Mouse (Mus musculus): ENCODE results near the gene C1qtnf9. TPM values are rescaled to one million over a fixed set of nuclear protein-coding genes. Genes with fewer than 3 reads are reported as not detected.

C1qtnf9 gene
- total RNA-seq, 2 experiments from 2014 or later, result not detected

DNA sequence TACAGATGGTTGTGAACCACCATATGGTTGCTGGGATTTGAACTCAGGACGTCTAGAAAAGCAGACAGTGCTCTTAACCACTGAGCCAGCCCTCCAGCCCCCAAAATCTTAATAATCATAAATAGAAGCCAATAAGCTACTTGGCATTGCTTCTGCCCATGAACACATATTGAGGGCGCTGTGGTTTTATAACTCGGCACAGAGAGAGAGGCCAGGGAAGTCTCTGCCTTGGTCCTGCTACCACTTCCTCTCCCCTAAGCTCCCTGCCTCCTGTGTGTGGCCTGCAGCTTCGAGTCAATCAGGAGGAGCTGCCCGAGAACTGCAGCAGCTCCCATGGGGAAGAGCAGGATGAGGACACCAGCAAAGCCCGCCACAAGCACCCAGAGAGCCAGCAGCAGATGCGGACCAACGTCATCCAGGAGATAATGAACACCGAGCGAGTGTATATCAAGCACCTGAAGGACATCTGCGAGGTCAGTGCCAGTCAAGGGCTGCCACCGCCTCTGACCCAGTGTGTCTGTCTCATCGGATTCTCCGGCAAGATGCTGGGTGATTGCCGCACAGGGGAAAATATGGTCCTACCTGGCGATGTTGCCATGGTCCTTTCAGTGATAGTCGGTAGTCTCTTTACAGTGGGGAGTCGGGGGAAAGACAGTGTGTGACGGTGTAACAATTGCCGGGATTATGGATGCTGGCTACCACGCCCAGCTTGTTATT, 20.6 kb upstream of the C1qtnf9 start:
- ATAC-seq (replicated peaks; ENCODE audit: low FRiP score, poor library complexity, severe bottlenecking), result no peak

DNA sequence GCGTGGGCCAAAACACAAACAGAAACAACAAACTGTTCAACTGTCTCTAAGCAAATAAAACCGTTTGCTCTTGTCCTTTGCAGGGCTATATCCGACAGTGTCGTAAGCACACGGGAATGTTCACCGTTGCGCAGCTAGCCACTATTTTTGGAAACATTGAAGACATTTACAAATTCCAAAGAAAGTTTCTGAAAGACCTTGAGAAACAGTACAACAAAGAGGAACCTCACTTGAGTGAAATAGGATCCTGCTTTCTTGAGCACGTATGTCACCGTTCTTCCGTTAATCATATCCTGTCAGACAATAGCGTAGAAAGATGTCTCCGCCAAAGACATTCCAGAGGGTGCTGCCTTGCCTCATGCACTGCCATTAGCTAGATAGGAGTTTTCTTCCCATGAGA, 18.1 kb upstream of the C1qtnf9 start:
- no peak for ATAC-seq (replicated peaks; ENCODE audit: low FRiP score, poor library complexity, severe bottlenecking)

DNA sequence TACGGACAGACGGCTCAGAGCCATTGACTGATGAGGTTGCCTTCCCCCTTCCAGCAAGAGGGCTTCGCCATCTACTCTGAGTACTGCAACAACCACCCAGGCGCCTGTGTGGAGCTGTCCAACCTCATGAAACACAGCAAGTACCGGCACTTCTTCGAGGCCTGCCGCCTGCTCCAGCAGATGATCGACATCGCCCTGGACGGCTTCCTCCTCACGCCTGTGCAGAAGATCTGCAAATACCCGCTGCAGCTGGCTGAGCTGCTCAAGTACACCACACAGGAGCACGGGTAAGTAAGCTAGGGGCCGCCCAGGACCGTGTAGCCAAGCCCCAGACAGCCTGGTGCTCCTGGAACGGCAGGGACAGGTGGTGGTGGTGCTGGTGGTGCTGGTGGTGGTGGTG, 16.4 kb upstream of the C1qtnf9 start:
- ATAC-seq (replicated peaks; ENCODE audit: low FRiP score, poor library complexity, severe bottlenecking), result no peak

DNA sequence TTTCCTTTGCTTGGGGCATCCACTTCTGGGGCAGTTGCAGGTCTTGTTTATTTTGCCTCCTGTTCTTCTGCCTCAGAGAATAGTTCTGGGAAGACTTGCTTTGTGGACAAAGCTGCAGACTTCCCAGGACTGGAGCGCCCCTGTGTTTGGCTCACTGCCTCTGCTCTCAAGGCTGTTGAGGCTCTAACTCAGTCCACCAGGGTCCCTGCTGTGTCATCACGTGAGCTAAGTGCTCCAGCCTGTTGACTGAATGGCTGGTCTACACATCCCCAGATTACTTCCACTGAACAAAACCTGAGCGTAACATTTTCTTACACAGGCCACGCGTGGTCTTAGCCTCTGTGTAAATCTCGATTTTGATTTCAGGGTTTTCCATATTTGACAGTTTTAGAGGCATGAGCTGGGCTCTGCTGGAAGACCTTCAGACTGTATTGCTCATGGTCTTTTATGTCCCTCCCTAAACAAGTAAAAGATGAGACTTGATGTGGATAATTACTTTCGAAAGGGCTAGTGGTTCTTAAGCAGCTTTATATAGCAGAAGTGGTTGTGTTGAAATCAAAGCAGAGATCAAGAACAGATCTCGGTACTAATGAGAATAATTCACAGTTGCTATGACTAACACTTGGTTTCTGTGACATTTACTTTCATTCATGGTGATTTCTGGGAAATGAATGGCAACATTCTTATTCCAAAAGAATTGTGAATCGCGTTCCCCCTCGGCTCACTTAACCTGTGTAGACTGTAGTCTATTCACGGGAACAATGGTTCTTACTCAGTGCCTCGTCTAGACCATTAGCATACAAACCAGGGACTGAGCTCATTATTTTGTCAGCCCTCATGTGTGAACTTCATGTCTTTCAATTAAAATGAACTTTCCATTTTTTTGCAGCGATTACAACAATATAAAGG, 14.8 kb upstream of the C1qtnf9 start:
- no peak for ATAC-seq (replicated peaks; ENCODE audit: low FRiP score, poor library complexity, severe bottlenecking)

DNA sequence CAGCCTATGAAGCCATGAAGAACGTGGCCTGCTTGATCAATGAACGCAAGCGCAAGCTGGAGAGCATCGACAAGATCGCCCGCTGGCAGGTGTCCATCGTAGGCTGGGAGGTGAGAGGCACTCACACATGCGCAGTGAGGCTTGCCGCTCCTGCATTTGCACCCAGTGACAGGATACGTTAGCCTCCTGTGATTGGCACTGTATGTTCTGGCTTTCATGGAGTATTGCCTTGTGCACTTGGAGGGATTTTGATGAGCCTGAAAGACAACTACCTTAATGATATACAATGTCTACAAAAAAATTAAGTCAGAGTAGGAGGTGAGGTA, 14.2 kb upstream of the C1qtnf9 start:
- no peak for ATAC-seq (replicated peaks; ENCODE audit: low FRiP score, poor library complexity, severe bottlenecking)

DNA sequence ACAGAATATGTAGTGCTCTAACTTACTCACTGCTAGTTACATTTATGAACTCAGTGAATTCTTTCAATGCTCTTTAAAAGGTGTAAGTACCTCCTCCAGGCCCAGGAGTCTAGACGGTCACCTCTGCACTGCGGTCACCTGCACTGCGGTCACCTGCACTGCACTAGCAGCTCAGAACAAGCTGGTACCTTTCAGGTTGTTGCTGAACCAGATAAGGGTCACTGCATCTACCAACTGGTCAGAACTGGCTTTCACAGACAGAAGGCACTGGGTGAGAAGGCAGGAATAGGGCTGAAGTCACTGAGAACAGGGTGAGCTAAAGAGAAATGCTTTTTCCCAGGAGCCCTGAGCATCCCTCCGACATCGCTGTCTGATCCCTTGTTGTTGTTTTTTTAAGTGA, 13.3 kb upstream of the C1qtnf9 start:
- no peak for ATAC-seq (replicated peaks; ENCODE audit: low FRiP score, poor library complexity, severe bottlenecking)

DNA sequence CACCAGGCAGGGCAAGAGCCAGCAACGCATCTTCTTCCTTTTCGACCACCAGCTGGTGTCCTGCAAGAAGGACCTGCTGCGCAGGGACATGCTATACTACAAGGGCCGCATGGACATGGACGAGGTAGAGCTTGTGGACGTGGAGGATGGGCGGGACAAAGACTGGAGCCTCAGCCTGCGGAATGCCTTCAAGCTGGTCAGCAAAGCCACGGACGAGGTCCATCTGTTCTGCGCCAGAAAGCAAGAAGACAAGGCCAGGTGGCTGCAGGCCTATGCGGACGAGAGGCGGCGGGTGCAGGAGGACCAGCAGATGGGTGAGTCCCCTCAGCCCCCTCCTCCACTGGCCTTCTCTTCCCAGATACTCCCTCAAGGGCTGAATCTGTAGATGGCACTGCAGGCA, 11.7 kb upstream of the C1qtnf9 start:
- no peak for ATAC-seq (replicated peaks; ENCODE audit: low FRiP score, poor library complexity, severe bottlenecking)

DNA sequence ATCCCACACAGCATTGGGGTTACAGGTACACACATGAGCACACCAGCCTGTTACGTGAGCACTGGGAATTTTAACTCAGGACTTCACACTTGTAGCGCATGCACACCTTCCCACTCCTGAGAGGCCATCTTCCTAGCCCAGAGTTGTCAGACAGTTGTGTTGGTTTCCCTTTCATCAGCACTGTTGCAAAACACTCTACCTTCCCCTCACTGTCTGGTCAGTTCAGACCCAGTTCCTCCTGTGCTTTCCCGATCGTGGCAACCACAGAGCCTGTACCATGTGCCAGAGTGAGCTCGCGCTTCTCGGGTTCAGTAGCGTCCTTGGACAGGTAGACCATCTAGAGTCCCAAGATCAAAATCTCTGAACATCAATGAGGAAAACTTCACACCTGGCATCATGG, 10.7 kb upstream of the C1qtnf9 start:
- ATAC-seq (replicated peaks; ENCODE audit: low FRiP score, poor library complexity, severe bottlenecking), result no peak

DNA sequence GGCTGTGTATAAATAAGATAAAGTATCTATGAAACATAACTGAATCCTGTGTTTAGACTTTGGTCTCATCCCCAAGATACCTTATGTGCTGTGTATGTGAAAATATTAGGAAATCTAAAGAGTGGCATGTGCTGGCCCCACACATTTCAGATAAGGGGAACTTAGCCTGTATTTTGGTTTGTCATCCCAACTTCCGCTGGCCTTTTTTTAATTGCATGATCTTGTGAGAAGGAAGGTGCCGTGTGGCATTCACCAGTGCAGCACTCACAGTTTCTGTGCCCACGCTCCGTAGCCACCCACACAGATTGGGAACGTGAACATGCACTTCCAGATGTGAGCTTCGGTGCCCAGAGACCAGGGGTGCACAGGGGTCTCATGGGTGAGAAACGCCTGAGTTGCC, 10.2 kb upstream of the C1qtnf9 start:
- no peak for ATAC-seq (replicated peaks; ENCODE audit: low FRiP score, poor library complexity, severe bottlenecking)

DNA sequence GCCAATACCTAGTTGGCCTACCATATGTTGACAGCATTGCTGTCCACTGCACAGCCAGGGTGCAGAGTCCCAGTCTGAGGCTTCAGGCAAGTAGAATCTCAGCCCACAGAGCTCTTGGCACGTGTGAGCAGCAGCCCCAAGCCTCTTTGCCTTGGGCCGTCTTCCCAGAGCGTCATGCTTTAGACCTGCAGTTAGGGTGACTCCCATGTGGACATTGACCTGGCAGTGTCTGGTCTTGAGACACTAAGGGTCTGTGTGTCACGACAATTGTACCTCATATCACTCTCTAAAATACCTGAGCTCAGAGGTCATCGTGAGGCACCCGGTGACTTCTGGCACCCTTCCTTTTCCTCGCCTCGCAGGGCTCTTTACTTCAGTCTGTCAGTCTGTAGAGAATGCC, 8.8 kb upstream of the C1qtnf9 start:
- no peak for ATAC-seq (replicated peaks; ENCODE audit: low FRiP score, poor library complexity, severe bottlenecking)

DNA sequence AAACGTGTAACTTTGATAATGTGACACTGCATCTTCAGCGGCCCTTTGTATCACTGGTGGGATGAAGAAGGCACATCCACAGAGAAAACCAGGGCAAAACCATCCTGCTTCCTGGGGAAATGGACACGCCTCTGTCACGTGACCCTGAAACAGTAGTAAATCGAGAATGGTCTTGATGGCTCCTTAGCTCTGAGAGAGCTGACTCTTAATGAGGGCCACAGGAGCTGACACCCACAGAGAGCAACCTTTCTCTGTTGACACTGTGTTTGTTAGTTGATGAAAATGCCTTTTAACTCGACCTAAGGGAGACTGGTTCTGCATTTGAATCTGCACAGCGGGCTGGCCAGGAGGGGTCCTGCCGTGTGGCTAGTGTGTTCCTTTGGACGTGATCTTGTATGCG, 6.1 kb upstream of the C1qtnf9 start:
- ATAC-seq (replicated peaks; ENCODE audit: low FRiP score, poor library complexity, severe bottlenecking), result no peak

DNA sequence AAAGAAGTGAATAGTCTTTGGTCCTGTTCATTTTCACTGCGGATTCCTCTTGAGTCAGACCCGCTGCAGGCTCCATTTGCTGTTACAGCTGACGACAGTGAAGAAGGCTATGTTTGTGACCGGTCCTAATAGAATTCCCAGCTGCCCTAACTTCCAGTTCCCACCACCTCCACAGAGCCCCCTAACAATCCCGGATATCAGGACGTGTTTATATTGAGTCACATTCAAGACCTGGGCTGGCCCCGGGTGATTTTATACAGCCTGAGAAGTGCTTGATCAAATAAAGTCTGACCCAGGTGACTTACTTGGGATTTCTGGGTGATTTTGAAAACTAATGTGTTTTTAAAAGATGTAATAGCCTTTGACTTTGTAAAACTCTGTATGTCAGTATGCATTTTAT, 5.2 kb upstream of the C1qtnf9 start:
- ATAC-seq (replicated peaks; ENCODE audit: low FRiP score, poor library complexity, severe bottlenecking), result no peak

DNA sequence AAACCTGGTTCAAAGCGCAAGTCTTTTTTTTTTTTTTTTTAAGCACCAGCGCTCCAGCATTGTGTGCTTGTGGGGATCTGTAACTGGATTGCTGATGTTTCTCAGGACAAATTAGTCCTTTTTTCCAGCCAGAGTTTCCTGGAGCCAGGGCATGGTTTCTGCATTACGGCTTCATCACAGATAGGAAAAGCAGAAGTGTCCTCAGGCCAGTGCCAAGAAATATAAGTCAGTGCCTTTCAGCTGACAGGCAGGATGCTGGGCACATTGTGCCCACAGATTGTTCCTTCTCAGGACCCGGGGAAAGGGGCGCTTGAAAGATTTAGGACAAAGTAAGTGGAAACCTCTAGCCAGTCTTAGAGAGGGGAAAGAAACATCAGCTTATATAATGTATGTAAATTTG, 4.2 kb upstream of the C1qtnf9 start:
- no peak for ATAC-seq (replicated peaks; ENCODE audit: low FRiP score, poor library complexity, severe bottlenecking)

DNA sequence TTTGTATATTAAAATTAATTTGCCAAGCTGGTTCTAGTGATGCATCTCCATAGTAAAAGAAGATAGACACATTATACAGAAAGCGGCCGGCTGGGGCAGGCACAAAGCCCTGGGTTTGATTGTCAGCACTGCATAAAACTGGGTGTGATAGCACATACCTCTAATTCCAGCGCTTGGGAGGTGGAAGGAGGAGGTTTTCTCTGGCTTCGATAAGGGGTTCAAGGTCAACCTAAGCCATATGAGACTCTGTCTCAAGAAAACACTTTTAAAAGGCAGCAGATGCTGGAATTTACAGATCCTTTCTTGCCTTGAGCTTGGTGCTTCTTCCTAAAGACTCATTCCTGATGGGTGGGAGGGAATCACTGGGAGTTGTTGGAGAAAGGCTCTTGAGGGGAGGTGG, 3.4 kb upstream of the C1qtnf9 start:
- no peak for ATAC-seq (replicated peaks; ENCODE audit: low FRiP score, poor library complexity, severe bottlenecking)

DNA sequence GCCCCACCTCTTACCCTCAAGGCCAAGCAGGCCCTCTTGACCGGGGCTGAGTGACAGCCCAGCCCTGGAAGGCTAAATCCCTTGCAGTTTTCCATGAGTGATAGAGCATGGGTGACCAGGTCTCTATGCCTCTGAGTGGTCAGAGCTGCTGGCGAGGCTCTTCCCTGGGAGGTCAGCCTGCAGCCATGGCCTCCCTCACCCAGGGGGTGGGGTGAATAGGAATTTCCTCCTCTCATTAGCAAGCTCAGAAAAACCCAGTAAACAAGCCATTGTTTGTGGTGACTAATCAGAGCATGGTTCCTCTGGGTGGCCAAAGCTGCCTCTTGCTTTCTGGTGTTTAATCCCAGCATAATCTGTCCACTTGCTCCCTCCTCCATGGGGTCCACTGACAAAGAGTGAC, 2.9 kb upstream of the C1qtnf9 start:
- no peak for ATAC-seq (replicated peaks; ENCODE audit: low FRiP score, poor library complexity, severe bottlenecking)

DNA sequence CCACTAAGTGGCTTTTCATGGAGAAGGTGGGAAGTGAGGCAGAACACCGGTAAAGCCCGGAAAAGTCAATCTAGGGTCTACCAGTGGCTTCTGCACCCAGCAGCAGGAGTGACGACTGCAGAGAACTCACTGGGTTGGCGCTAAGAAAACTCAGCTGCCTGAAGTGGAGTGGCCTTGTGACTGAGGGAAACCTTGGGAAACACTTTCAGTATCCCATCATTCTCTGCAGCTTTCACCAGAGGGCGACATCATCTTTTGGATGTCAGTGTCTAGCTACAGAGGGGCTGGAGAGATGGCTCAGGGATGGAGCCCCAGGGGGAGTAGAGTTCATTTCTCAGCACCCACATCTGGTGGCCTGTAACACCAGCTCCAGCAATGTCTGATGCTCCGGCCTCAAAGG, 1.4 kb downstream of the C1qtnf9 start:
- no peak for ATAC-seq (replicated peaks; ENCODE audit: low FRiP score, poor library complexity, severe bottlenecking)

DNA sequence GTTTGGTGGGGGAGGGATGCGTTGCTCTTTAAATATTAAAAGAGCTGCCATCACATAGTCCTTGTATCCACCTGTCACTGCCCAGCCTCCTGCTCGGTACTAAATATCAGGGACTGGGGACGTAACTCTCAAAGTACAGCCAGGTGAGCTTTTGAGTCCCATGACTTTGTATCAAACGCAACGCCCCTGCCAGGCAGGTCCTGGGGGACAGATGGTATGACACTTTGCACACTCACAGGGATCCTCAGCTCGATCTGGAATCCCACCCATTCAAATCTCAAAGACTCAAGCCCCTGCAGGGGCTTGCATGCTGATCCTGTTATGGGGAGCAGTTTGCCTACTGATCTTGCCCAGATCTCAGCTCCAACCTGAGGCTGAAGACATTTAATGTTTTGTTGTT, 2.7 kb downstream of the C1qtnf9 start:
- no peak for ATAC-seq (replicated peaks; ENCODE audit: low FRiP score, poor library complexity, severe bottlenecking)

DNA sequence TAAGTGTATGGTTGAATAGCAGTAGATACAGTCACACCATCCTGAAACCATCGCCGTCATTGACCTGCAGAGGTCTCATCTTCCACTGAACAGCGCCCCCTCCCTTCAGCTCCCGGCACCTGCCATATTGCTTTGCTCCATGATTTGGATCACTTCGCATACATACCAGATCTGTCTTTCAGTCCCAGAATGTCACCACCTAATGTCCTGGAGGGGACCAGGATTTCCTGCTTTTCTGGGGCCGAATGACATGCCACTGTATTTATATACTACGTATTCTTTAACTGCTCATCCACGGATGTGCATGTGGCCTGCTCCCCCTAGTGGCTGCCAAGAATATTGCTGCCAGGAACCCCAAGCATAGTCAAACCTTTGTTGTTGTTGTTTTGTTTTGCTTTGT, 3.1 kb downstream of the C1qtnf9 start:
- ATAC-seq (replicated peaks; ENCODE audit: low FRiP score, poor library complexity, severe bottlenecking), result peak; percentile 73; the same call in 1 of the 2 replicates

DNA sequence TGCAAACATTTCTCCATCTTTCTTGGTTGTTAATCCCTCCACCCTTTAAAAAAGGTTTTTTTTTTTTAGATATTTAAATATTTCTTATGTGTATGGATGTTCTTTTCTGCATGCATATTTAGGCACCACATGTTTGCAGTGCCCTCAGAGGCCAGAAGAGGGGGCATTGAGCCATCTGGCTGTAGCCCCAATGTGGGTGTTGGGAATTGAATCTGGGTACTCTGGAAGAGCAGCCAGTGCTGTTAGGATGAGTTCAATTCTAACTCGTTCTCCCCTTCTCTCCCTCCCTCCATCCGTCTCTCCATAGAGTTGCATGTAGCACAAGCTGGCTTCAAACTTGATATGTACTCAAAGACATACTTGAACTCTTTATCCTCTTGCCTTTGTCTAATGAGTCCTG, 5.5 kb downstream of the C1qtnf9 start:
- ATAC-seq (replicated peaks; ENCODE audit: low FRiP score, poor library complexity, severe bottlenecking), result no peak

DNA sequence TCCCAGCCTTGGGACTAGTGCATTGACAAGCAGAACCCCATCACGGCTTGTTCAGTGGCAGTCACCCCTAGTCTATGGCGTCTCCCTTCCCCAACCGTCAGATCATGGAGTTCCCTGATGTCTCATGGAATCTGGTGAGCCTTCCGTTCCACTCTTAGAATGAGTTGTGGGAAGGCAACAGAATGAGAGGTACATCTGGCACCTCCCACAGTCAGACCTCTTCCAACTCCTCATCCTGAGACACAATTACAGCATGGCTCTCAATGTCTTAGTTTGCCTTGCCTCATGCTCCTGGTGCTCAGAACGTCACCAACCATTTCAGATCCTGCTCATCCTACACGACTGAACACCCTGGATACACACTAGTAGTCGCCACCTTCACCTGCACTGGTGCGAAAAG, 8.6 kb downstream of the C1qtnf9 start:
- no peak for ATAC-seq (replicated peaks; ENCODE audit: low FRiP score, poor library complexity, severe bottlenecking)

DNA sequence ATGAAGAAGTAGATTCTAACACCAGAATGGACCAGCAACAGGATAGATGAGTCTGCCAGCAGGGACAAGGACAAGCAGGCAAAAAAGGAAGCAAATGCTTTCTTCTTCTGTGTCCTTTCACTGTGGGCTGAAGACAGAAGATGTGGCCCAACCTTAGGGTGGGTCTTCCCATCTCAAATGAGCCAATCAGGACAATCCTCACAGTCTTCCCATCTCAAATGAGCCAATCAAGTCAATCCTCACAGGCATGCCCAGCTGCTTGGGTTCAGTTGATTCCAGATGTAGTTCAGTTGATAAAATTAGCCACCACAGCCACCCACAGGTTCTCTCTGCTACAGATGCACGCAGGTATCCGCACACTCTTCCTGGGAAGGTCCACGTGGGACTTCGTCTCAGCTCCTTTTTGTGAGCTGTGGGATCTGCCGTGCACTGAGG, 9.6 kb downstream of the C1qtnf9 start:
- ATAC-seq (replicated peaks; ENCODE audit: low FRiP score, poor library complexity, severe bottlenecking), result no peak

DNA sequence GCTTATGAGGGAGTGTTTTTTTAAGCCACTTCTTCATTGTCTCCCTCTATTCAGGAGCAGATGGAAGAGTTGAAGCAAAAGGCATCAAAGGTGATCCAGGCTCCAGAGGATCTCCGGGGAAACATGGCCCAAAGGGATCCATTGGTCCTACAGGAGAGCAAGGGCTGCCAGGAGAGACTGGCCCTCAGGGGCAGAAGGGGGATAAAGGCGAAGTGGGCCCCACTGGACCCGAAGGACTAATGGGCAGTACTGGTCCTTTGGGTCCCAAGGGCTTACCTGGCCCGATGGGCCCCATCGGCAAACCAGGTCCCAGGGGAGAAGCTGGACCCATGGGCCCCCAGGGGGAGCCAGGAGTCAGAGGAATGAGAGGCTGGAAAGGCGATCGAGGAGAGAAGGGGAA, 11.3 kb downstream of the C1qtnf9 start:
- no peak for ATAC-seq (replicated peaks; ENCODE audit: low FRiP score, poor library complexity, severe bottlenecking)
